Mouse (Mus musculus): ENCODE measurements around the gene Ephb3.
A peak's percentile ranks its signal among the peaks of the same experiment; 100 is the strongest.

Ephb3 gene

DNA sequence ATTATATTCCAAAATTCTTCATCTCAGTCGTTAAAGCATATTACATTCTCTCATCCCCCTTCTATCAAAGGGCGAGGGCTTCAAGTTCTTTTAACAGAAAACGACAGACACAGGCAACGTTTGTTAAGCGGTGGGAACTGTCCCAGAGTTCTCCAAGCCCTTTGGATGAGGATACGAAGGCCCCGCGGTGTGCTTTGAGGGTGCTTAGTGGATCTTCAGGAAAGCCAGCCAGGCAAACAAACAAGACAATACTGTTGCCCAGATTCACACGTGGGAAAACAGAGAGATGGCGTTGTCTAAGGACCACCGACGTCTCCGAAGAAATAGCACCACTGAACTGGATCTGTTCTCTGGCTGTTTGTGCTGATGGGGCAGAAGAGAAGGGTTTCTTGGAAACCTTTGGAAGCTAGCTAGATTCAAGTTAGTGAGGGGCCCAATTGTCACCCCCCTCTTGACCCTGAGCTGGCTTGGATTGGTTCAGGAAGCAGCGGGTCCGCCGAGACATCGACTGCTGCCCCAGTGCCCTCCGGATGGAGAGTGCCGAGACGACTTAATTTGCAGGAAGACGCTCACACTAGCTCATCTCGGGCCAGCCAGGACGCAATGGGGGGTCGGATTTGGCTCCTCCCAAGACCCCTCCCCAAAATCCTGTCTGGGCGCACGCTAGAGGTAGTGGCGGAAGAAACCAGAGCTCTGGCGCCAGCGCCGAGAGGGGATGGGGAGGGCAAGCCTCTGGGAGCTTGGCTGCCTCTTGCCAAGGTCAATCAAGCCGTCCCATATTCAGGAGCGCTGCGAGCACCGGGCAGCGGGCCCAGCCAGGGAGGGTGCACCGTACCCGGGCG lies 43.5 kb downstream of the Ephb3 start:
- peak; percentile 79 for DNase-seq

DNA sequence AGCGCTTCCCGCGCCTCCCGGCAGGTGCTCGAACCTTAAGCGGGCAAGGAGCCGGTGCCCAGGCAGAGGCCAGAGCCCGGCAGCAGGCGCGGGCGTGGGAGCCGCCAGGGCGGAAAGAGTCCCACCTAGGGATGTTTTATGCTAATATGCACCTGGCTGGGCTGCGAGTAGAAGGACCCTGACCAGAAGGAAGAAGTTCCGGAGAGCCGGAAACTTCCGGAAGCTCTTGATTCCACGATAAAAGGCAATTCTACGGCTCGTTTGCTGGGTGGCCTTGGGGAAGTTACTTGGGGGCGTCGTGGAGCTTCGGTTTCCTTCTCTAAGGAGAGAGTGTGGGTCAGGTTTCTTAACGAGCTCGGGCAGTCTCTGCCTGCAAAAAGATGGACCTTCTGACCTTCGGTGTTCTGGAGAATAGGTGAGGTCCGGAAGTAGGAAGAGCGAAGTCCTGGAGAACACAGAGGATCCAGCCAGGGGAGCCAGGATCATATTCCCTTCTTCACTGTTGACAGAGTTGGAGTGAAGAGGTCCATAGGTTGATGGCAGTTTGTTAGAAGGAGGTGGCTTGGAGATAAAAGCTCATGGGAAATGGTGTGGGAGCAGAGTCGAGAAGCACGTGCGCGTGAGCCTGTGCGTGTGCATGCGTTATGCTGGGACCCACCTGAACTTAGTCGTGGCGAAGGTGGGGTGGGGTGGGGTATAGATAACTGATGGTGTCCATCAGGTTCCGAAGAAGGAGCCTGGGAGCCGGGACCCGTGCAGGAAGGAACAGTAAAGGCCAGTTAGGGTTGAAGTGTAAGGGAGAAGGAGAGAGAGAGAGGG lies 44.4 kb downstream of the Ephb3 start:
- no peak for DNase-seq

DNA sequence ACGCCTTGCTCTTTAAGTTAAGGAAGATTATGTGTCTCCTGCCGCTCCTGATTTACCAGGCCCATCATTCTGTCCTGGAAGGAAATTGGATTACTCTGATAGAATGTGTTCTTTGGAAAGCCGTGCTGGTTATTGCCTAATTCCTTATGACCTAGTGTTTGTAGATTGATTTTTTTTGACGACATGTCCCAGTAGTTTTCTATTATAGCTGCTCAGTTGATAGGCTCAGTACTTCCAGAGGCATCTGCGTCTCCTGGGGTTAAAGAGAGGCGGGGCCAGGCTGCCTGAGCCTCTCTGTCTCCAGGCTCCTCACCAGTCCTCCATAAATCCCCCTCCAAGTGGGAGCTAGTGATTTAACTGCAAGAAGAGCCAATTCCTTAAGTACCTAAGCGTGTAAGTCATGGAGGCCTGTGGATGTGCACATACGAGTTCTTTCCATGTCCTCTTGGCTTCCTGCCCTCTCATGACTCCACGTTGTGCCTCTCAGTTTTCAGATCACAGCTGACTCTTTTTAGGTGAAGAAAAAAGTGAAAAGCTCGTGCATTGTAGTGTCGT lies 47.9 kb downstream of the Ephb3 start:
- DNase-seq = no peak

DNA sequence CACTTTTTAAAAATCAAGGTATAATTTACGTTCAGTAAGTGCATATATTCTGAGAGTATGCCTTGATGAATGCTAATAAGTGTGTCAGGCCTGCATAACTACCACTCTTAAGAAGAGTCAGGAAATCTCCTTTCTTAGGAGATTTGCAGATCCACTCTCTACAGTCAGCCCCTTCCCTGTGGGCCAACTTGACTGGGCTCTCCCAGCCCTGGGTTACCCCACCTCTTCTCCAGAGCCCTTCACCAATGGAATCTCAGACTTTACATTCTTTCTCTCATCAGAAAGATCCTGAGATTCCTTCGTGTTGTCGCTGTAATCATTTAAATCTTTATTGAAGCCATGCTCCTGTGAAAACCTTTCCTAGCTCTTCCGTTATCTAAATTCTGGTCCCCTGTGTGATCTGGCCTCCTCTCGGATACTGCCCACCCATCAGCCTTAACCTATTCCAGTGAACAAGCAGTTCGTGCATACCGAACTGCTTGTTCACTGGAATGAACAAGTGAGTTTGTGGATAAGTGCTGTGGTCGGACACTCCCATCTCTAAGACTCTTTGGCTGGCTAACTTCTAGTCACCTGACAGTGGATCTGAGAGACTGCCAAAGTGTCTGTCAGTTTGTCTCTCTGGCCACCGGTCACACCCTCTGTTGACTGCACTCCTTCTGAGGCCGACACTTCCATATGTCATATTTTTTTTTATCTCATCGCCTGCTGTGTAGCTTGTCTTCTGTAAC lies 51.2 kb downstream of the Ephb3 start:
- no peak for DNase-seq

DNA sequence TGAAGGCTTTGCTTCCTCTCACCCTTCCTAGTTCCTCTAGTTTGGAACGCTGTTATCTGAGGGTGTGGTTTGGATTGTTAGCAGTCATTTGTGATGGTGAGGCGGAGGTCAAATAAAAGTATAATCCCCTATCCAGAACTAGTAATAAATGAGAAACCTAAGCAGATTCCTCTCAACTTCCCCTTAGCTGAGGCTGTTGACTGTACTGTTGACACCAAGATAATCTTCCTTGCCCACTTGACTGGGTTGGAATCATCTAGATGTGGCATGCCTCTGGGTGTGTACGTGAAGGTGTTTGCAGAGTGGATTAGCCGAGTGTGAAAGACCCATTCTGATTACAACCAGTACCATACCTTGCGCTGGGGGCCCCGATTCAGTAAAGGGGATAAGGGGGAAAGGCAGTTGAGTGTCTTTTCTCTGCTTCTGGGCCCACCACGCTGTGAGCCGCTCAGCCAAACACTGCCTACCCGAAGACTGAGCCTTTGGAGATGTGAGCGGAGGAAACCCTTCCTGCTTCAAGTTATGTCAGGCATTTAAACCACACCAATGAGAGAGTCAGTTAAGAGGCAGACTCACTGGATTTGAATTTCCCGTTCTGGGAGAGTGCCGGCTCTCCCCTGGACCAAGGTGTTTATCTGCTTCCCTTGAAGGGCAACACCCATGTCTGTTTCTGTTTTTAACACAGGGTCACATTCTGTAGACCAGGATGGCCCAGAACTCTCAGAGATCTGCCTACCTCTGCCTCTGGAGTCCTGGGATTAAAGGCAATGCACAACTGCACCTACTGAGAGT lies 52.2 kb downstream of the Ephb3 start:
- no peak for DNase-seq

DNA sequence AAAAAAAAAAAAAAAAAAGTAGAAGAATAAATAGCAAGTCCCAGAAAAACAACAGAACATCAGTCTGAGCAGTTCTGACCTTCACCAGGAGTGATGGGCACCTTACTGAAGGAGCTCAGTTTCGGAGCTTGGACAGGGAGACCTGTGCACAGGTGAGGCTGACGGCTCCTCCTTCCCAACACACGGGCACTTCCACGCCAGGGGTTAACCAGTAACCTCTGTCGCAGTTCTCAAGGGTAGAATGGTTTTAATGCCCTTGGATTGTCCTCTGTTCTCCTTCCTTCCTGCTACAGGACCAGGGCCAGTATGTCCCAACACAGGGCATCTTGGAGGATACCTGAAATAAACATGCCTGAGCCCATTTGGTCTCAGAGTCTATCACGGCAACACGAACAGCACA lies 60.9 kb downstream of the Ephb3 start:
- DNase-seq = peak; percentile 30

DNA sequence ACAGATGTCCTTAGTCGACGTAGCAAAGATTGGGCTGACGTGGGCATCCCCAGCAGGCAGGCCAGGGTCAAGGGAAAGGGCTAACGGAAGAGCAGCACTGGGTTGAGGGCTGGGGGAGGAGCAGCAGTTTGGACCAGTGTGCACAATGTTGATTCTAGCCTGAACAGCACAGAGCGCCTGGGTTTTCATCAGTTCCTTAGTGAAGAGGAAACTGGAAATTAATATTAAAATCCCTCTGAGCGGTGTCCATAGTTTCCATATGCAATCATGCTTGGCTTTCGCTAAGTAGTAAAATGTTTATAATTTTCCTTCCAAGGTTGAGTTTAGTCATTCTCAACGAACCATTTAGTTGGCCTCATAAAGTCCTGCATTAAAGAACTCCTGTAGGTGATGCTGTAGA lies 65.2 kb downstream of the Ephb3 start:
- DNase-seq = no peak

DNA sequence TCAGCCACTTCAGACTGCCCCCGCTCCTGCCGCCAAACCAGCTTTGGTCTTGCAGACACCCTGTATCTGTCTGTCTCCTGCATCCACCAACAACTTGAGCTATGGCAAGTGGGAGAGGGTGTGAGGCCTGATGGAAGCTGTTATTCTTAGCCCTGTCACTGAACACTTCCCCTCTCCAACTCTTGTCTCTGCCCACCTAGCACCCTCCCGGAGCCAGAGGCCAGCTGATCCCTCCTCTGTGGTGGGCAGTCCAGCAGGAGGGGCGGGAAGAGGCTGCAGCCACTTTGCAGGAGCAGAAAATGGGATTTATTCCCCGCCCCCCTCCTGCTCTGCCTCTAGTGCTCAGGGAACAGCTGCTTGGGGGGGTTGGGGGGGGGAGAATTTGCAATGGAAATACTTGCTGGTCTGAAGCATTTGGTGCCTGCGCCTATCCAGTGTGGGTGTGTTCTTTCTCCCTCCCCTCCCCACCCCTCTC lies 67.3 kb downstream of the Ephb3 start:
- no peak for DNase-seq

DNA sequence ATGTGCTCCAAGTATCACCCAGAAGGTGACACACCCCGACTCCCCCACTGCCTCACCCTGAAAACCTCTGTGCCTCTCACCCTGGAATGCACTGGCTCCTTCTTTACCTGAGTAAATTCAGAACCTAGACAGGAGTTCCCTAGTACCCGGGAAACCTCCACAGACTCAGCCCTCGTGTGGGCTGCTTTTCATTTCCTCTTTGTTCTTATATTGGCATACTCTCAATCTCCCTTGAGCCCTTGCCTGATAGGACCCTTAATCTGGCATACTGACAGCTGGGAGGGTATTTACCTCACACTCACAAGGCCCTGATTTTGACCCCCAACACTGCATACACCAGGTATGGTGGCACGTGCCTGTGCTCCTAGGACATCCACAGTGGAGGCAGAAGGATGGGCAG lies 68.2 kb downstream of the Ephb3 start:
- no peak for DNase-seq

All from kidney, postnatal 14 days (tissue).